Mouse (Mus musculus) midbrain, embryonic 10.5 days (tissue): ENCODE measurements around the gene Fbxw5. TPM values are rescaled to one million over a fixed set of nuclear protein-coding genes. Genes with fewer than 3 reads are reported as not detected.

Experiments used
- DNase-seq: peaks from one replicate; pipeline ENCODE4 v3.0.0-alpha.2; 2017; ENCODE audit warnings: low spot score
- H3K27ac ChIP-seq: fragments of 300-500 bp; sonication (generic); replicated peaks from 2 replicates; pipeline ENCODE4 v1.5.1; 2016; ENCODE audit warnings: mild to moderate bottlenecking
- H3K27me3 ChIP-seq: fragments of 300-500 bp; sonication (generic); 2 replicates; pipeline ENCODE4 v1.6.1; 2016; ENCODE audit warnings: low read depth, mild to moderate bottlenecking; ENCODE audit not compliant: poor library complexity, severe bottlenecking
- H3K36me3 ChIP-seq: fragments of 300-500 bp; sonication (generic); 2 replicates; pipeline ENCODE4 v1.6.1; 2016; ENCODE audit warnings: mild to moderate bottlenecking, moderate library complexity
- H3K4me1 ChIP-seq: fragments of 300-500 bp; sonication (generic); 2 replicates; pipeline ENCODE4 v1.6.1; 2016
- H3K4me3 ChIP-seq: fragments of 300-500 bp; sonication (generic); 2 replicates; pipeline ENCODE4 v1.5.1; 2016; ENCODE audit warnings: mild to moderate bottlenecking, moderate library complexity
- H3K9me3 ChIP-seq: fragments of 300-500 bp; sonication (generic); replicated peaks from 2 replicates; pipeline ENCODE4 v1.6.1; 2016; ENCODE audit warnings: mild to moderate bottlenecking
- WGBS: fragments of 180-500 bp; shearing (Covaris S2); methylation state at CpG from one replicate; pipeline ENCODE4 v1.1.7; 2016; 5-methylcytosine and 5-hydroxymethylcytosine counted together
- polyA plus RNA-seq: library from polyadenylated mRNA; unstranded; fragments of >200 nt; fragmentation: Nextera tagmentation; extraction: Ambion mirVana; gene quantifications from 2 replicates; pipeline ENCODE4 v1.2.1, GENCODE M21; 2016

Gene Fbxw5
- polyA plus RNA-seq, 1 experiment from 2014 or later, result 91.2 TPM

DNA sequence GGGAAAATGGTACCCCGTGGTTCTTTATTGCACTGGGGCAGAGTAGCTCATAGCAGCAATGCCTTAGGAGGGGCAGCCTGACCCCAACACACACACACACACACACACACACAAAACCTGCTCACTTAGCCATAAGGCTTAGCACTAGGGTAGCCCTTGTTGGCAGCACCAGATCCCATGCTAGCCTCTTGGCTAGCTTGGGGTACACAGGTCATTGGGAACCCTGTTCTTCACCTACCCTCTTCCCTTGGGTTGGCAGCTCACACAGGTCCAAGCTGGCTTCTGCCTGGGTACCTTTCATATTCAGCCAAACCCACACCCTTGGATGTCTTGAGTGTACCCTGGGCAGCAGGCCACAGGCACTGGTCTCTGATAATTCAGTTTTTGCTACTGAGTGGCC is 4.5 kb downstream of the Fbxw5 start:
- Histone ChIP-seq H3K27me3 (no peaks in the 10 kb centered on the region), H3K27ac (no peak overlapping the region), H3K9me3 (no peaks in the 10 kb centered on the region), H3K36me3 (peaks cover 41% of the 10 kb centered on the region), H3K4me3 (no peak overlapping the region), H3K4me1 (peaks cover 21% of the 10 kb centered on the region)
- no peak for DNase-seq
- 100% methylated on average over 1 of the region's 1 CpGs for WGBS

DNA sequence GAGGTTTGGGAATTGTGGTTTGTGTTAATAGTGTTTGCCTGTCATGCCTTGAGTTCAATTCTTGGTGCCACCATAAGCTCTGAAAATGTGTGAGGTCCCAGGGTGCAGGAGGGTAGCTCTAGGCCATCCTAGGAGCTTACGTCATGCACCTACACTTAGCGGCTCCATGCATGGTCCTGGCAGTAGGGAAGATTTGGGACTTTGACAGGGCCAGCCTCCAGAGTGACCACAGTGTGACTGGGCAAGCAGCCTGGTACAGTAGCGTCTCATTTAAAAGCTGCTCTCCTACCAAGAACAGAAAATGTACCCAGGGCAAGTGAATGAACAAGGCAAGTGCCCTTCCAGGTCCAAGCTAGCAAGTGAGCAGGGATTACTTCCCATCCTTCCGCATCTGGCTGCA is 5.3 kb downstream of the Fbxw5 start:
- no peak overlapping the region for H3K4me3 ChIP-seq
- H3K9me3 ChIP-seq, result no peaks in the 10 kb centered on the region
- H3K27ac ChIP-seq, result no peak overlapping the region
- DNase-seq, result no peak
- peaks cover 16% of the 10 kb centered on the region for H3K4me1 ChIP-seq
- H3K27me3 ChIP-seq, result no peaks in the 10 kb centered on the region
- 93% methylated on average over 4 of the region's 4 CpGs for WGBS
- H3K36me3 ChIP-seq, result peaks cover 41% of the 10 kb centered on the region

DNA sequence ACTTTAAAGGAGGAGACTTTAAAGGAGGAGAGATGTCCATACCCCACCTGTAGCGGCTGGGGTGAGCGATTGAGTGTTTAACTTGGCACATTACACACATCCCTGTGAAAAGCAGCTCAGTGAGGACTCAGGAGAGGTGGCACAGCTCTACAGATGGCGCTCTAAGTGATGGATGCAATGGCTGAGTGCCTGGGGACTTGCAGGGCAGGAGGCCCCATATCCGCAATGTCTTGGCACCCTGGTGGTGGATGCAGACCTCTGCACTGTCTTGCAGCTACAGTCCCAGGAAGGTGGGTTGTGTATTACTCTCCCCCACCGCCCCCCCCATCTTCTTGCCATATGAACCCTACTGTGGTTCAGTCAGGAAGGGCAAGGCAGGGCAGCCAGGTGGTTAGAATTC is 6.4 kb downstream of the Fbxw5 start:
- Histone ChIP-seq H3K36me3 (peaks cover 41% of the 10 kb centered on the region), H3K27ac (no peak overlapping the region), H3K9me3 (no peaks in the 10 kb centered on the region), H3K4me3 (no peak overlapping the region), H3K4me1 (peaks cover 6% of the 10 kb centered on the region), H3K27me3 (no peaks in the 10 kb centered on the region)
- WGBS, result 39% methylated on average over 5 of the region's 5 CpGs
- DNase-seq, result no peak

DNA sequence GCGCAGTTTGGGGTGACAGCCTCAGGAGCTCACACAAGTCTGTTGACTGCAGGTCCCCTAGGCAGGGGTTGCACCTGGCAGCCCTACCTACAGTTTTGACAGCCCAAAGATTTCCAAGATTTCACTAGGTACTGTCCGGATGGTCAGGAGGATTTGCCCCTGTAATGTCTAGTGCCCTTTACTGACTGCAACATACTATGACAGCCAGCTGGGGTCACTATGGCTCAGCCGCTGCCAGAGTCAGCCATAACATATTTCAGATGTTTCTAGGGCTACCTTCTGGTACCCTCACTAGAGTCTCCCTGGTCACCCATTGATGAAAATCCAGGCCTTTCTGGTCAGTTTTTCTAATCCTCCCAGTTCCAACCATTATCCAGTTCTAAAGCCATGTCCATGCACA is 9.4 kb downstream of the Fbxw5 start:
- Histone ChIP-seq H3K36me3 (peaks cover 14% of the 10 kb centered on the region), H3K27ac (no peak overlapping the region), H3K9me3 (no peaks in the 10 kb centered on the region), H3K4me1 (no peaks in the 10 kb centered on the region), H3K27me3 (no peaks in the 10 kb centered on the region), H3K4me3 (no peak overlapping the region)
- DNase-seq, result no peak
- 61% methylated on average over 3 of the region's 3 CpGs for WGBS

DNA sequence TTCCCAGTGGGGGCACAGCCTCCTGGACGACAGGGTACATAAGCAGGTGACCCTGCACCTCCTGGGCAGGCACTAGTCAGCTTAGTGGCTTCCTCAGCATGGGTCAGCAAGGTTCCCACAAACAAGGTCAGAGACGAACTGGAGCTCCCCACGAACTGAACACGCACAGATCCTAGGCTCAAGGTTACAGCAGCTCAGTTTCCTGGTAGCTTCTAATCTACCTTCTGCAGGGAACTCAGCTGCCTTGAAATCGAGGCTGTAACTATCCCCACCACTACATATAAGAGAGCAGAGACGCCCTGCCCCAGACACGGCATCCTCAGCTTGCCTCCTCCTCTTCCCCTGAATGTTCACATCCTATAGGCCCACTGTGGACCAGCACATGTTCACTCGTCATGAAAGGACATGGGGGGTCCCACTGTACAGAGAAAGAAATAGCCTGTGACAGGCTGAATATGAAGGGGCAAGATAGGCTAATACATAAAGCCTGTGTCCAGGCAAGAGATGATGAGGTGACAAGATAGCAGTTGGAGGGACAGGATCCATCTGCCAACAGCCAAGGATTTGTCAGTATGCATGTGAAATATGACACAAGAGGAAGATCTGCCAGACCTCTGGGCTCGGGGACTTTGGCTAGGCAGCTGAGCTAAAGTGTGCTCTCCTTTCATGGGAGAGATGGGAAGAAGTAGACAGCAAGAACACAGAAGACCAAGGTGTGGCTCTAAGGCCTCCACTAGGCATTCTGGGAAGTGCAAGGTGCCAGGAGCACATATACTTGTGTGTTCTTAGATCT is 26.2 kb downstream of the Fbxw5 start:
- peaks cover 98% of the 10 kb centered on the region for H3K36me3 ChIP-seq
- no peaks in the 10 kb centered on the region for H3K9me3 ChIP-seq
- no peak for DNase-seq
- H3K4me1 ChIP-seq, result no peaks in the 10 kb centered on the region
- no peak overlapping the region for H3K4me3 ChIP-seq
- no peak overlapping the region for H3K27ac ChIP-seq
- 90% methylated on average over 9 of the region's 9 CpGs for WGBS
- H3K27me3 ChIP-seq, result no peaks in the 10 kb centered on the region

DNA sequence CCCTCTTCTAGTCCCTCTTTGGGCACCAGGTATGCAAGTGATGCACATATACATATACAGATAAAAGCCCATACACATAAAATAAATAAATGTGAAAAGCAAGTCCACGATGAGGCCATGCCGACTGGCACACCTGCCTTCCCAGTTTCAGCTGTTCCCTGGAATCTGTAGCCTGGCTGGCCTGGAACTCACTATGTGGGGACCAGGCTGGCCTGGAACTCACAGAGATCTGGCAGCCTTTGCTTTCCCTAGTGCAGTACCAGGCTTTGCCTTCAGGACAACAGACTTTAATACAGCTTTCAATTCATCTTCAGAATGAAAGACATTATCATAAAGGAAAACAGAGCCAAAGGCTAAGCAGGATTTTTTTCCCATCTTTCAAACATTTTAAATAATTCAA is 33.2 kb downstream of the Fbxw5 start:
- no peaks in the 10 kb centered on the region for H3K4me1 ChIP-seq
- WGBS, result 98% methylated on average over 2 of the region's 2 CpGs
- DNase-seq, result no peak
- H3K4me3 ChIP-seq, result no peak overlapping the region
- no peak overlapping the region for H3K27ac ChIP-seq
- H3K27me3 ChIP-seq, result no peaks in the 10 kb centered on the region
- no peaks in the 10 kb centered on the region for H3K9me3 ChIP-seq
- peaks cover 98% of the 10 kb centered on the region for H3K36me3 ChIP-seq

DNA sequence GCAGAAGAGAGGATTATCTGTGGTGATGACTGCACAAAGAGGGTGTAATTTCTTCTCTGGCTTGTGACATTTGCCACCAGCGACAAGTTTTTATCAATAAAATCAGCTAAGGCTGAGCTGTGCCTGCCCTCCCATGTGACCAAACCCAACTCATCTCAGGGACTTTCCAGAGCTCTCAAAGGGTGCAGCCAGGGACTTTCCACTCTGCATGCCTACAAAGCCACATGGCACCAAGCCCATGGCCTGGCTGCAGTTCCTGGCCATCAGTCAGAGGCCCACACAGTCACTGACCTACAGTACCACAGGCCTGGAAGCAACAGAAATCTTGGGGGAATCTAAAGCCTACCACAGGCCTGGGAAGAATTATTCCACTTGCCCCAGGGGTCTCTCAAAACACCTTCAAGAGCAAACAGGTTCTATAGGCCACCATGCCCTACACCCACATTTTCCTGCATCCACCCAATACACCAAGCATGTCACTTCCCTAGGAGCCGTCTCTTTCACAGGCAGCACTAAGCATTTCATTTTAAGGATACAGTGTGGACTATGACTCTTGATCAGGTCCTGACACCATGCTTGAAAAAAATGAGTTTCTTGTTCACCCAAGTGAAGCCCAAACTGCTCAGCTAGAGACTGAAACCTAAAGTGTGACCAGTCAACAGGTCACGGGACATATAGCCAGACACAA is 33.8 kb downstream of the Fbxw5 start:
- no peak for DNase-seq
- H3K27ac ChIP-seq, result no peak overlapping the region
- no peak overlapping the region for H3K4me3 ChIP-seq
- WGBS, result 89% methylated on average over 3 of the region's 3 CpGs
- no peaks in the 10 kb centered on the region for H3K27me3 ChIP-seq
- no peaks in the 10 kb centered on the region for H3K9me3 ChIP-seq
- peaks cover 95% of the 10 kb centered on the region for H3K36me3 ChIP-seq
- no peaks in the 10 kb centered on the region for H3K4me1 ChIP-seq

DNA sequence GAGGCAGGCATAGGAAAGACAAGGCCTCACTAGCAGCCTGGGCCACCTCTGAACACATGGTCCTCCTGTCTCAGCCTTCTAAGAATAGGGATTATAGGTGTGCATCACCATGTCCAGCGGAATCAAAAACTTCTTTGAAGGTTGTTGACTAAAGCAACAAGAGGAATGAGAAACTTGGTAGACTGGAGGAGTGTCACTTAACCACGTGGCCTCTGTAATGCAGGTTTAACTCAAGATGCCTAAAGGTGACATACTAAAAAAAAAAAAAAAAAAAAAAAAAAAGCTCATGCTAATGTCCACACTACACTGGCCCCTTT is 34.3 kb downstream of the Fbxw5 start:
- no peak for DNase-seq
- no peak overlapping the region for H3K27ac ChIP-seq
- 93% methylated on average over 2 of the region's 2 CpGs for WGBS
- no peak overlapping the region for H3K4me3 ChIP-seq
- H3K4me1 ChIP-seq, result no peaks in the 10 kb centered on the region
- H3K27me3 ChIP-seq, result no peaks in the 10 kb centered on the region
- no peaks in the 10 kb centered on the region for H3K9me3 ChIP-seq
- peaks cover 95% of the 10 kb centered on the region for H3K36me3 ChIP-seq

DNA sequence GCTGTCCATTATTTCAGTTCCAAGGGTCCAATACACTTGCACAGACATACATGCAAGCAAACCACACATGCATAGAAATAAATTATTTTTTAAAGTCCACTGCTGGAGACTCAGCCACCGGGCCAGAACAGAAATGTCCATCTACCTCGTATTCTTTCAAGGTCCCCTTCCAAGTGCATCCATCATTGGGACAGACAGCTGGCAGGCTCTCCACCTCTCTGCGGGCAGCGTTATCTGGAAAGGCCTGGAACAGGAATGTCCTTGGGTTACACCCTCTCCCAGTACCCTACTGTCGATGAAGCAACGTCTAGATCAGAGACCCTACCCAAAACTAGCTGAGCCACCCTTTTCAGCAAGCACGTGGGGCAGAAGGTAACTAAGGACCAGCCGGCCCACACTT is 36.0 kb downstream of the Fbxw5 start:
- Histone ChIP-seq H3K9me3 (no peaks in the 10 kb centered on the region), H3K4me3 (no peak overlapping the region), H3K36me3 (peaks cover 78% of the 10 kb centered on the region), H3K27ac (no peak overlapping the region), H3K27me3 (no peaks in the 10 kb centered on the region), H3K4me1 (peaks cover under 1% of the 10 kb centered on the region; the same call in 1 of the 2 replicates)
- 93% methylated on average over 8 of the region's 8 CpGs for WGBS
- no peak for DNase-seq

DNA sequence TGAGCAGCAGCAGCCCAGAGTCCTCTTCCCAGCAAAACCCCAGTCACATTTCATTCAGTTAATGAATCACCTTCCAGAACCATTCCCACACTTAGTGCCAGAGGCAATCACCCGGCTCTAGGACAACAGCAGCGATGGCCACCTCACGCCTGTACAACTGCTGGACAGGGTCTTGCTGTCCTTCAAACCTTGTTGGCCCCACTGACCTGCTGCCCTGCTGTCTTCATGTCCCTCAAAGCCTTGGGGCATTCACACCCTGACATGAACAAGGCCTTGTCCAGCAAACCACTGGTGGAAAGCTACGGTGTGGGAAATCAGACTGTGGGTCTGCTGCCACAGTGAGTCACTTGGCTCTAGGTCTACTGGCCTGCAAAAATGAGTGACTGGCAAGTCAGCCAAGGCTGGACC is 40.0 kb downstream of the Fbxw5 start:
- peaks cover 42% of the 10 kb centered on the region for H3K36me3 ChIP-seq
- no peaks in the 10 kb centered on the region for H3K9me3 ChIP-seq
- 97% methylated on average over 4 of the region's 4 CpGs for WGBS
- no peak for DNase-seq
- H3K27ac ChIP-seq, result no peak overlapping the region
- H3K27me3 ChIP-seq, result no peaks in the 10 kb centered on the region
- H3K4me1 ChIP-seq, result peaks cover 17% of the 10 kb centered on the region
- no peak overlapping the region for H3K4me3 ChIP-seq

DNA sequence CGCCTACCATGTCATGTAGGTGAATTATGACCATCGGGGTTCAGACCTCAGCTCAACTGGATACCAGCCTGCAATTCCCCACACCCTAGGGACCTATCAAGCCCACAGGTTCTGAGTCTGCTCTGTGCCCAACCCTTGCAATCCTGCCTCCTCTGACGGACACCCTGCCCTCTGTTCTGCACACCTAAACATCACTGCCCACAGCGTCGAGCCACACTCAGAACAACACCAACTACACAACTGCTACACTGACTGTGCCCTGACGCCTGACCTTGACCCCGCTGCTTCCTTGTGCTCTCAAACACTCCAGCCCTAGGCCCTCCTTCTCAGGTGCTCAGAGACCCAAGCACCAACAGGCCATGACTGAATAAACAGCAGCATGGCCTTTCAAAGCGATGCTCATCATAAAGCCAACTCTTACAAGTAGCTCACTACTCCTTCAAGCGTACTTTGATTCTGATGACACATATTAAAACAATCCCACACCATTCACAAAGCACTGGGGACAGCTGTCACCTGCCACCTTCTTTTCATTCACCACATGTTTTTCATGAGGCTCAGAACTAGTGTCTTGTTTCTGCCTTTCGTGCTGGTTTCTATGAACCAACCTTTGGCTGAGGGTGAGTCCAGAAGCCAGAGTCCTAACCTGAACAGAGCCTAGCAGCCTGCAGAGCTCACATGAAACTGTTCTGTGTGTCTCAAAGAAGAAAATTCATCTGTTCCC is 41.3 kb downstream of the Fbxw5 start:
- Histone ChIP-seq H3K9me3 (no peaks in the 10 kb centered on the region), H3K27ac (no peak overlapping the region), H3K36me3 (peaks cover 29% of the 10 kb centered on the region), H3K4me1 (peaks cover 26% of the 10 kb centered on the region), H3K4me3 (no peak overlapping the region), H3K27me3 (no peaks in the 10 kb centered on the region)
- DNase-seq, result no peak
- 92% methylated on average over 10 of the region's 10 CpGs for WGBS

DNA sequence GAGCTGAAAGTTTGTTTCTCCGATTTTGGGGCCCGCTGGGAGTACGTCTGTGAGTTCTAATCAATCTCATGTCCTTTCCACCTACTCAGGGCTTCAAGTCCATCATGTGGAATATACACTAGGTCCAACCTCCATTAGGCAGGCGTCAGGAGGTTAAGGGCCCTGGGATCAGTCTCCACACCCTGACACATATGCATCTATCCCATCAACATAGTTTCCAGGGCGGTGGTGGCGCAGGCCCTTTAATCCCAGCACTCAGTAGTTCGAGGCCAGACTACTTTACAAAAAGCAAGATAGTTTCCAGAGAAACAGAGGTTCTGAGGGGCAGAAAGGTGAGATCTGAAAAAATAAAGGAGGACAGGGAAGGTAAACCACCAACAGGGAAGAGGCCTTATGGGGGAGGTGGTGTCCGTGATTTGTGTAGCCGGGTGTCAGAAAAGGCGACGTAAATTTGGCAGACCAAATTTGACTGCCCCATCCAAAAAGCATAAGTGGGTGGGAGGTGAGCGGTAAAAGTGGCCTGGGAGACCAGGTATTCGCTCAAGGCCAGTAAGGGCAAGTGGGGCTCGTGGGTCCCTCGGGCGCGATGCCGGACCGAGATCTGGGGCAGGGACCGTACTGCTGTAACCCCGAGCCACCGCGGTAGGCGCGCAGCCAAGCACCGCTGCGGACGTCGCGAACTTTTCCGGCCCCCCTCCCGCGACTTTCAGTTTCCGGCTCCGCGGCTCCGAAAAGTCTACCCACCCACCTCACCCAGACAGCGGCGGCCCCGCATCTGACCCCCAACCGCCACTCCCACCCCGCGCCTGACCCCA is 45.7 kb downstream of the Fbxw5 start:
- DNase-seq, result no peak
- H3K27me3 ChIP-seq, result no peaks in the 10 kb centered on the region
- H3K36me3 ChIP-seq, result 0 out of 2 replicates have a peak, but pooled peaks cover 3% of the 10 kb centered on the region
- no peaks in the 10 kb centered on the region for H3K9me3 ChIP-seq
- peaks cover 32% of the 10 kb centered on the region for H3K4me1 ChIP-seq
- 9% methylated on average over 43 of the region's 43 CpGs for WGBS
- H3K4me3 ChIP-seq, result peak overlapping the region; percentile 80
- H3K27ac ChIP-seq, result peak overlapping the region; percentile 92
